Mouse (Mus musculus) inflammation-experienced regulatory T-cells, adult 6 months (primary cell): Measurements from ENCODE around the gene Sap18b. TPM values are rescaled to one million over a fixed set of nuclear protein-coding genes. Genes with fewer than 3 reads are reported as not detected.

Experiments used
- polyA plus RNA-seq, 3 experiments: library from polyadenylated mRNA; unstranded; fragments of 100-300 nt; shearing (Covaris generic); gene quantifications; one replicate each; pipeline ENCODE4 v1.2.1; 2017

Sap18b gene
- polyA plus RNA-seq, 3 experiments from 2014 or later: 257 to 291 (median 281) TPM

Other genes starting within 250 kb of the Sap18b start
- gene Prss54, start 249.0 kb upstream of the Sap18b start, polyA plus RNA-seq: not detected
- 10 to 100 TPM in 1 of 3 experiments, 1 to 10 TPM in 2; 8.3 to 13.8 (median 9.1) TPM for gene Gins3, start 191.9 kb upstream of the Sap18b start, polyA plus RNA-seq
- 1 to 10 TPM; 1.3 to 2.7 (median 1.7) TPM for gene Ndrg4, start 148.4 kb upstream of the Sap18b start, polyA plus RNA-seq
- gene Setd6, start 109.5 kb upstream of the Sap18b start, polyA plus RNA-seq: 10 to 100 TPM in 1 of 3 experiments, 1 to 10 TPM in 2; 6.3 to 10.5 (median 9.7) TPM
- 10 to 100 TPM; 88.9 to 95.1 (median 94.7) TPM for gene Cnot1, start 17.9 kb upstream of the Sap18b start, polyA plus RNA-seq
- 1 to 10 TPM; 4.1 to 9.2 (median 6.9) TPM for gene Slc38a7, start 28.2 kb downstream of the Sap18b start, polyA plus RNA-seq
- 100 to 1,000 TPM in 2 of 3 experiments, 10 to 100 TPM in 1; 67.0 to 136 (median 118) TPM for gene Got2, start 63.2 kb downstream of the Sap18b start, polyA plus RNA-seq